Mouse (Mus musculus) embryonic facial prominence, embryonic 12.5 days (tissue): ENCODE results near the gene Adprh. TPM values are rescaled to one million over a fixed set of nuclear protein-coding genes. Genes with fewer than 3 reads are reported as not detected.
"Not testable (repeated sequence)": the region's sequence is repeated elsewhere in the genome, so short reads cannot be mapped to it uniquely, and the experiment has no call there.

Experiments used
- ATAC-seq: fragments of 200-750 bp; cut with Nextera tagmentation; 2 replicates; pipeline ENCODE4 v1.8.0; 2017; ENCODE audit not compliant: insufficient number of reproducible peaks, insufficient read depth, low FRiP score, low TSS enrichment
- H3K27ac ChIP-seq: fragments of 300-500 bp; sonication (generic); 2 replicates; pipeline ENCODE4 v1.5.1; 2016; ENCODE audit warnings: mild to moderate bottlenecking
- H3K27me3 ChIP-seq: fragments of 300-500 bp; sonication (generic); 2 replicates; pipeline ENCODE4 v1.6.1; 2016; ENCODE audit warnings: mild to moderate bottlenecking, moderate library complexity
- H3K36me3 ChIP-seq: fragments of 300-500 bp; sonication (generic); 2 replicates; pipeline ENCODE4 v1.6.1; 2016; ENCODE audit warnings: mild to moderate bottlenecking
- H3K4me1 ChIP-seq: fragments of 300-500 bp; sonication (generic); 2 replicates; pipeline ENCODE4 v1.6.1; 2016
- H3K4me2 ChIP-seq: fragments of 300-500 bp; sonication (generic); replicated peaks from 2 replicates; pipeline ENCODE4 v1.6.1; 2016; ENCODE audit warnings: mild to moderate bottlenecking, moderate library complexity
- H3K4me3 ChIP-seq: fragments of 300-500 bp; sonication (generic); 2 replicates; pipeline ENCODE4 v1.5.1; 2016; ENCODE audit warnings: mild to moderate bottlenecking
- H3K9ac ChIP-seq: fragments of 300-500 bp; sonication (generic); 2 replicates; pipeline ENCODE4 v1.6.1; 2016; ENCODE audit warnings: mild to moderate bottlenecking, moderate library complexity
- H3K9me3 ChIP-seq: fragments of 300-500 bp; sonication (generic); 2 replicates; pipeline ENCODE4 v1.6.1; 2016; ENCODE audit warnings: mild to moderate bottlenecking, moderate library complexity
- WGBS: fragments of 180-500 bp; shearing (Covaris S2); methylation state at CpG from one replicate; pipeline ENCODE4 v1.1.7; 2016; 5-methylcytosine and 5-hydroxymethylcytosine counted together
- polyA plus RNA-seq: library from polyadenylated mRNA; unstranded; fragments of >200 nt; fragmentation: Nextera tagmentation; extraction: Ambion mirVana; gene quantifications from 2 replicates; pipeline ENCODE4 v1.2.1, GENCODE M21; 2016

The Adprh gene
- polyA plus RNA-seq, 1 experiment from 2014 or later, result 144 TPM

GRCm38 (mm10) chr16:38450707-38451106, 1.8 kb downstream of the Adprh start:
- H3K27ac ChIP-seq, result no peak overlapping the region
- no peak overlapping the region for H3K4me3 ChIP-seq
- 74% methylated on average over 7 of the region's 7 CpGs for WGBS
- no peaks in the 10 kb centered on the region for H3K27me3 ChIP-seq
- no peak overlapping the region; the same call in 1 of the 2 replicates for H3K9ac ChIP-seq
- ATAC-seq, result no peak
- no peaks in the 10 kb centered on the region for H3K9me3 ChIP-seq
- H3K36me3 ChIP-seq, result peaks cover 34% of the 10 kb centered on the region
- H3K4me1 ChIP-seq, result peaks cover 15% of the 10 kb centered on the region
- H3K4me2 ChIP-seq, result no peak overlapping the region

GRCm38 (mm10) chr16:38448458-38448857, 4.0 kb downstream of the Adprh start:
- ATAC-seq, result no peak
- H3K4me3 ChIP-seq, result no peak overlapping the region
- H3K9ac ChIP-seq, result no peak overlapping the region
- no peak overlapping the region for H3K4me2 ChIP-seq
- no peaks in the 10 kb centered on the region for H3K27me3 ChIP-seq
- no peak overlapping the region for H3K27ac ChIP-seq
- H3K4me1 ChIP-seq, result peaks cover 15% of the 10 kb centered on the region
- peaks cover 55% of the 10 kb centered on the region for H3K36me3 ChIP-seq
- 59% methylated on average over 12 of the region's 12 CpGs for WGBS
- no peaks in the 10 kb centered on the region for H3K9me3 ChIP-seq

- no peak for ATAC-seq
- peaks cover 62% of the 10 kb centered on the region for H3K36me3 ChIP-seq
- no peak overlapping the region for H3K9ac ChIP-seq
- no peak overlapping the region for H3K27ac ChIP-seq
- H3K27me3 ChIP-seq, result no peaks in the 10 kb centered on the region
- H3K9me3 ChIP-seq, result no peaks in the 10 kb centered on the region
- peaks cover 15% of the 10 kb centered on the region for H3K4me1 ChIP-seq
- 90% methylated on average over 21 of the region's 21 CpGs for WGBS
- no peak overlapping the region for H3K4me3 ChIP-seq
- H3K4me2 ChIP-seq, result no peak overlapping the region
Observed at GRCm38 (mm10) chr16:38447366-38447765, 5.1 kb downstream of the Adprh start.

- not testable (repeated sequence) for H3K4me1 ChIP-seq, ATAC-seq, H3K4me3 ChIP-seq, H3K27me3 ChIP-seq, H3K9me3 ChIP-seq, H3K9ac ChIP-seq, H3K4me2 ChIP-seq, H3K27ac ChIP-seq
- peaks cover 62% of the 10 kb centered on the region for H3K36me3 ChIP-seq
- WGBS, result 93% methylated on average over 2 of the region's 2 CpGs
Observed at GRCm38 (mm10) chr16:38446141-38446540, 6.4 kb downstream of the Adprh start.

GRCm38 (mm10) chr16:38445576-38445975, 6.9 kb downstream of the Adprh start:
- Histone ChIP-seq H3K27ac (no peak overlapping the region), H3K27me3 (no peaks in the 10 kb centered on the region), H3K9me3 (no peaks in the 10 kb centered on the region), H3K4me3 (no peak overlapping the region), H3K4me2 (no peak overlapping the region), H3K9ac (no peak overlapping the region), H3K4me1 (peaks cover 7% of the 10 kb centered on the region; the same call in 1 of the 2 replicates), H3K36me3 (peaks cover 61% of the 10 kb centered on the region)
- ATAC-seq, result no peak
- WGBS, result 95% methylated on average over 20 of the region's 20 CpGs

- Histone ChIP-seq H3K27me3 (no peaks in the 10 kb centered on the region), H3K4me3 (no peak overlapping the region), H3K27ac (no peak overlapping the region), H3K4me2 (no peak overlapping the region), H3K9me3 (no peaks in the 10 kb centered on the region), H3K36me3 (peaks cover 56% of the 10 kb centered on the region), H3K4me1 (peaks cover 7% of the 10 kb centered on the region; the same call in 1 of the 2 replicates), H3K9ac (no peak overlapping the region)
- ATAC-seq, result no peak
- 87% methylated on average over 1 of the region's 1 CpGs for WGBS
Observed at GRCm38 (mm10) chr16:38445046-38445445, 7.5 kb downstream of the Adprh start.

- 95% methylated on average over 7 of the region's 7 CpGs for WGBS
- peaks cover 47% of the 10 kb centered on the region for H3K36me3 ChIP-seq
- H3K27me3 ChIP-seq, result no peaks in the 10 kb centered on the region
- peaks cover 4% of the 10 kb centered on the region; the same call in 1 of the 2 replicates for H3K4me1 ChIP-seq
- H3K9ac ChIP-seq, result no peak overlapping the region
- no peaks in the 10 kb centered on the region for H3K9me3 ChIP-seq
- no peak overlapping the region for H3K4me3 ChIP-seq
- no peak overlapping the region for H3K27ac ChIP-seq
- ATAC-seq, result no peak
- no peak overlapping the region for H3K4me2 ChIP-seq
Observed at GRCm38 (mm10) chr16:38443721-38444464, 8.6 kb downstream of the Adprh start.

GRCm38 (mm10) chr16:38442216-38442615, 10.3 kb downstream of the Adprh start:
- Histone ChIP-seq H3K4me2 (no peak overlapping the region), H3K36me3 (peaks cover 42% of the 10 kb centered on the region), H3K4me1 (no peaks in the 10 kb centered on the region), H3K9ac (no peak overlapping the region), H3K27me3 (no peaks in the 10 kb centered on the region), H3K27ac (no peak overlapping the region), H3K4me3 (no peak overlapping the region), H3K9me3 (no peaks in the 10 kb centered on the region)
- no peak for ATAC-seq
- WGBS, result 87% methylated on average over 8 of the region's 8 CpGs

- Histone ChIP-seq H3K36me3 (peaks cover 36% of the 10 kb centered on the region), H3K4me2 (no peak overlapping the region), H3K27me3 (no peaks in the 10 kb centered on the region), H3K4me3 (no peak overlapping the region), H3K9ac (no peak overlapping the region), H3K9me3 (no peaks in the 10 kb centered on the region), H3K4me1 (no peaks in the 10 kb centered on the region), H3K27ac (no peak overlapping the region)
- WGBS, result 87% methylated on average over 5 of the region's 5 CpGs
- ATAC-seq, result no peak
Observed at GRCm38 (mm10) chr16:38441611-38442010, 10.9 kb downstream of the Adprh start.

- Histone ChIP-seq H3K4me3 (no peak overlapping the region), H3K9me3 (no peaks in the 10 kb centered on the region), H3K27ac (no peak overlapping the region), H3K4me2 (no peak overlapping the region), H3K27me3 (no peaks in the 10 kb centered on the region), H3K4me1 (no peaks in the 10 kb centered on the region), H3K9ac (no peak overlapping the region), H3K36me3 (peaks cover 25% of the 10 kb centered on the region)
- 86% methylated on average over 6 of the region's 6 CpGs for WGBS
- no peak for ATAC-seq
Observed at GRCm38 (mm10) chr16:38440403-38440802, 12.1 kb downstream of the Adprh start.

GRCm38 (mm10) chr16:38439190-38439589, 13.3 kb downstream of the Adprh start:
- H3K36me3 ChIP-seq, result peaks cover 13% of the 10 kb centered on the region
- no peak overlapping the region for H3K27ac ChIP-seq
- no peaks in the 10 kb centered on the region for H3K4me1 ChIP-seq
- H3K9ac ChIP-seq, result no peak overlapping the region
- ATAC-seq, result no peak
- no peaks in the 10 kb centered on the region for H3K9me3 ChIP-seq
- no peak overlapping the region for H3K4me2 ChIP-seq
- no peaks in the 10 kb centered on the region for H3K27me3 ChIP-seq
- no peak overlapping the region for H3K4me3 ChIP-seq
- 79% methylated on average over 1 of the region's 1 CpGs for WGBS

GRCm38 (mm10) chr16:38434295-38434795, 18.2 kb downstream of the Adprh start:
- no peaks in the 10 kb centered on the region for H3K36me3 ChIP-seq
- no peak overlapping the region for H3K4me3 ChIP-seq
- no peaks in the 10 kb centered on the region for H3K27me3 ChIP-seq
- no peaks in the 10 kb centered on the region; the same call in 1 of the 2 replicates for H3K4me1 ChIP-seq
- no peaks in the 10 kb centered on the region for H3K9me3 ChIP-seq
- H3K27ac ChIP-seq, result no peak overlapping the region
- H3K9ac ChIP-seq, result no peak overlapping the region
- H3K4me2 ChIP-seq, result no peak overlapping the region
- 80% methylated on average over 4 of the region's 4 CpGs for WGBS
- no peak for ATAC-seq
